Mouse (Mus musculus): ENCODE data around the gene Gm6899. TPM values are rescaled to one million over a fixed set of nuclear protein-coding genes. Genes with fewer than 3 reads are reported as not detected.

Gm6899 gene
- total RNA-seq, 2 experiments from 2014 or later = not detected

GRCm38 (mm10) chr11:26642141-26642540, 49.1 kb downstream of the Gm6899 start:
- no peak for DNase-seq

Other genes with a start within 250 kb of the Gm6899 start
- 10 to 100 TPM; 13.1 to 18.7 TPM for gene Fancl, start 207.1 kb upstream of the Gm6899 start, total RNA-seq (2021)
- gene Vrk2, start 758 bp downstream of the Gm6899 start, total RNA-seq (2021) = 10 to 100 TPM in 1 of 2 experiments, 1 to 10 TPM in 1; 5.5 to 11.9 TPM